Mouse (Mus musculus): ENCODE measurements around the gene Cep170b. TPM values are rescaled to one million over a fixed set of nuclear protein-coding genes. Genes with fewer than 3 reads are reported as not detected.

Gene Cep170b
- total and polyA plus RNA-seq, 2 experiments from 2014 or later: 46.4 to 140 TPM

DNA sequence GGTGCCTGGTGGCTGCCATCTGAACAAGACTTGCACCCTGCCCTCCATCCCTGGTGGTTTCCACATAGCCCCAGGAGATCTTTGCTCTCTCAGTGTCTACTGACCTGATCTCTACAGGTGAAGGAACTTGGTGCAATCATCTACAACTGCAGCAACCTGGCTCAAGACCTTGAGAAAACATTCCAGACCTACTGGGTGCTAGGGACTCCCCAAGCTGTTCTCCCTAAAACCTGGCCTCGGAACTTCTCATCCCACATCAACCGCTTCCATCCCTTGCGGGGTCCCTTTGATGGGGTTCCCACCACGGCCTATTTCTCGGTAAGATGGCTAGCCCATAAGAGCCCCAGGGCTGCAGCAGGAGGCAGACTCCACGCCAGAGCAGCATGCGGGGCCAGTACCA, 46.3 kb downstream of the Cep170b start:
- no peak overlapping the region for H3K9ac ChIP-seq (replicated peaks; ENCODE audit: low read length, poor library complexity, severe bottlenecking)
- H3K4me1 ChIP-seq (ENCODE audit: insufficient read depth, low read length): no peaks in the 10 kb centered on the region
- H3K27me3 ChIP-seq (ENCODE audit: insufficient read depth, low read length): no peaks in the 10 kb centered on the region
- no peak overlapping the region for H3K4me2 ChIP-seq (ENCODE audit: low read depth, low read length, poor library complexity, severe bottlenecking)
- TF ChIP-seq CTCF (IDR thresholded peaks at IDR 0.05): no peak
- ATAC-seq (ENCODE audit: low FRiP score) (no peak), DNase-seq (ENCODE audit: low spot score) (no peak)
- H3K27ac ChIP-seq (ENCODE audit: low read depth, low read length): no peak overlapping the region
- 89% methylated on average over 7 of the region's 7 CpGs for WGBS
- H3K9me3 ChIP-seq (ENCODE audit: low read length): no peaks in the 10 kb centered on the region
- no peak overlapping the region for H3K4me3 ChIP-seq (ENCODE audit: low read depth, low read length)
- no peaks in the 10 kb centered on the region for H3K36me3 ChIP-seq (ENCODE audit: insufficient read depth, low read length)

DNA sequence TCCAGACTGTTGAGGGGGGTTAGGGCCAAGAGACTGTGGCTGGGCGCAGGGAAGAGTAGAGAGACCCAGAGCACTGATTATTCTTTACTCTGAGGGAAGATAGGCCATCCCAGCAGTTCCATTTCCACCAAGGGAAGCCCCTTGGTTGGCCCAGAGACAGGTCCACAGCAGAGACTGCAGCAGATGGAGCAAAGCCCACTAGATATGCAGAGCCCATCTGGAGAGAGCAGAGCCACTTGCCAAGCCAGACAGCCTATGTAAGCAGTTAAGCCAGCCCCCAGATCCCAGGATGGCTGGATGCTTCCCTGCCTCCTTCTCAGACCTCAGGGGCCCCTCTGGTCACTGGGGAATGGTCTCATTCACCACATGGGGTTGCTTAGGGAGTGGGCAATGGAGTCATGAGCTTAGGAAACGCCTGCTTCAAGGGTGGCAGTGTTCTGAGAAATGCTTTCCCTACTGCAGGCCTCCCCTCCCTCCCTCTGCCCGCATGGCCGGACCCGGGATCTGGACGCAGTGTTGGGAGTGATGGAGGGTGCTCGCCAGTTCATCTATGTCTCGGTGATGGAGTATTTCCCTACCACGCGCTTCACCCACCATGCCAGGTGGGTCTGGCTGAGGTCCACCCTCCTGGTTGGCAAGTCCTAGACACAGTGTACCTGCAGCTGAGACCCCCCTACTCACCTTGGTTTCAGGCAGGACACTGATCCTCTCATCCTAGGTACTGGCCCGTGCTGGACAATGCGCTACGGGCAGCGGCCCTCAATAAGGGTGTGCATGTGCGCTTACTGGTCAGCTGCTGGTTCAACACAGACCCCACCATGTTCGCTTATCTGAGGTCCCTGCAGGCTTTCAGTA, 47.0 kb downstream of the Cep170b start:
- 90% methylated on average over 16 of the region's 16 CpGs for WGBS
- H3K9me3 ChIP-seq (ENCODE audit: low read length): no peaks in the 10 kb centered on the region
- no peak for TF ChIP-seq CTCF (IDR thresholded peaks at IDR 0.05)
- H3K4me2 ChIP-seq (ENCODE audit: low read depth, low read length, poor library complexity, severe bottlenecking): no peak overlapping the region
- DNase-seq (ENCODE audit: low spot score): peak; percentile 28
- H3K36me3 ChIP-seq (ENCODE audit: insufficient read depth, low read length): no peaks in the 10 kb centered on the region
- H3K4me3 ChIP-seq (ENCODE audit: low read depth, low read length): no peak overlapping the region
- H3K9ac ChIP-seq (replicated peaks; ENCODE audit: low read length, poor library complexity, severe bottlenecking): no peak overlapping the region
- H3K4me1 ChIP-seq (ENCODE audit: insufficient read depth, low read length): no peaks in the 10 kb centered on the region
- no peaks in the 10 kb centered on the region for H3K27me3 ChIP-seq (ENCODE audit: insufficient read depth, low read length)
- no peak for ATAC-seq (ENCODE audit: low FRiP score)
- no peak overlapping the region for H3K27ac ChIP-seq (ENCODE audit: low read depth, low read length)

DNA sequence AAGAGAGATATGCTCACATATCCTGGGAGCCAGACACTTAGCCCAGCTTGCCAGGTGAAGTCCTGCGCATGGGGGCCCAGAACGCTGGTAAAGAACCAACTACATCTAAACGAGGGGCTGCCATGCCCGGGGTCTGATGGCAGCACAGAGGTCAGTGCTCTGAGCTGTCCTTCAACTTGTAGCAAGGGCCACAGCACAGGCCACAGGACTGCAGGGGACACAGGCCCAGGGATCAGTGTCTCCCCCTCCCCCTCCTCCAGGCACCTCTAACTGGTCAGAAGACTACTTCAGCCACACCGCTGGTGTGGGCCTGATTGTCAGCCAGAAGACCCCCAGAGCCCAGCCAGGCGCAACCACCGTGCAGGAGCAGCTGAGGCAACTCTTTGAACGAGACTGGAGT, 47.9 kb downstream of the Cep170b start:
- Histone ChIP-seq H3K27ac (ENCODE audit: low read depth, low read length) (no peak overlapping the region), H3K4me3 (ENCODE audit: low read depth, low read length) (no peak overlapping the region), H3K4me1 (ENCODE audit: insufficient read depth, low read length) (no peaks in the 10 kb centered on the region), H3K9me3 (ENCODE audit: low read length) (no peaks in the 10 kb centered on the region), H3K9ac (replicated peaks; ENCODE audit: low read length, poor library complexity, severe bottlenecking) (no peak overlapping the region), H3K27me3 (ENCODE audit: insufficient read depth, low read length) (no peaks in the 10 kb centered on the region), H3K4me2 (ENCODE audit: low read depth, low read length, poor library complexity, severe bottlenecking) (no peak overlapping the region), H3K36me3 (ENCODE audit: insufficient read depth, low read length) (no peaks in the 10 kb centered on the region)
- no peak for ATAC-seq (ENCODE audit: low FRiP score)
- 95% methylated on average over 8 of the region's 8 CpGs for WGBS
- DNase-seq (ENCODE audit: low spot score): no peak
- TF ChIP-seq CTCF (IDR thresholded peaks at IDR 0.05): no peak

DNA sequence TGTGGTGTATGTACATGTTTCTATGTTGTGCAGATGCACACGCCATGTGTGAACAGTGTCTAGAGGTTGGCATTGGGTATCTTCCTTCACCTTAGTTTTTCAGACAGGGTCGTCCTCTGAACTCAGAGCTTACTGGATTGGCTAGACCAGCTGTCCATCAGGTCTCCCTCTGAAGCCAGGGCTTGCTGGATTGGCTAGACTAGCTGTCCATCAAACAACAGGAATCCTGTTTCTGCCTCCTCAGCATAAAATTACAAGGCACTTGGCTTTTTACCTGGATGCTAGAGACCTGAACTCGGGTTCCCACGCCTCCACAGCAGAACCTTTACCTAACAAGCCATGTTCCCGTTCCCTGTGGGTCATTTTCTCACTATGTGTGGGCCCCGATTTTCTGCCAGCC, 48.8 kb downstream of the Cep170b start:
- H3K4me3 ChIP-seq (ENCODE audit: low read depth, low read length): no peak overlapping the region
- no peaks in the 10 kb centered on the region for H3K36me3 ChIP-seq (ENCODE audit: insufficient read depth, low read length)
- no peak overlapping the region for H3K4me2 ChIP-seq (ENCODE audit: low read depth, low read length, poor library complexity, severe bottlenecking)
- no peaks in the 10 kb centered on the region for H3K4me1 ChIP-seq (ENCODE audit: insufficient read depth, low read length)
- H3K9ac ChIP-seq (replicated peaks; ENCODE audit: low read length, poor library complexity, severe bottlenecking): no peak overlapping the region
- H3K9me3 ChIP-seq (ENCODE audit: low read length): no peaks in the 10 kb centered on the region
- H3K27me3 ChIP-seq (ENCODE audit: insufficient read depth, low read length): no peaks in the 10 kb centered on the region
- no peak for ATAC-seq (ENCODE audit: low FRiP score)
- H3K27ac ChIP-seq (ENCODE audit: low read depth, low read length): no peak overlapping the region
- WGBS: 89% methylated on average over 6 of the region's 6 CpGs
- TF ChIP-seq CTCF (IDR thresholded peaks at IDR 0.05): no peak
- peak; percentile 46 for DNase-seq (ENCODE audit: low spot score)

DNA sequence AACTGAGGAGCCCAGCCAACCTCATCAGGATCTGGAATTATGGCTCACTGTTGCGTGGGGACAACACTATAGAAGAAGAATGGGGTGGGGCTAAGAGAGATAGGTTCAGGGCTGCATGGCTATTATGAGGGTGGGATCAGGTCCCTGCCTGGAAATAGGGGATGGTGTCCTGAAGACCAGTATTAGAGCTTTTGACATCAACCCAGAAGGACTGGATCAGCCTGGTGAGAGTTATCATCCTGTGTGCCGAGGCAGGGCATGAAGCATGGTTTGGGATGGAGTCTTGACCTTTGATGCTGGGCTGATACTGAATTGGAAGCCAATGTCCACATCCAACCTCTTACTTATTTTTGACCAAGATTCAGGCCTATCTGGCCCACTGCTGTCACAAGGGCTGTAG, 49.5 kb downstream of the Cep170b start:
- Histone ChIP-seq H3K4me1 (ENCODE audit: insufficient read depth, low read length) (no peaks in the 10 kb centered on the region), H3K27me3 (ENCODE audit: insufficient read depth, low read length) (no peaks in the 10 kb centered on the region), H3K27ac (ENCODE audit: low read depth, low read length) (no peak overlapping the region), H3K4me3 (ENCODE audit: low read depth, low read length) (no peak overlapping the region), H3K4me2 (ENCODE audit: low read depth, low read length, poor library complexity, severe bottlenecking) (no peak overlapping the region), H3K9me3 (ENCODE audit: low read length) (no peaks in the 10 kb centered on the region), H3K36me3 (ENCODE audit: insufficient read depth, low read length) (no peaks in the 10 kb centered on the region), H3K9ac (replicated peaks; ENCODE audit: low read length, poor library complexity, severe bottlenecking) (no peak overlapping the region)
- no peak for ATAC-seq (ENCODE audit: low FRiP score)
- no peak for DNase-seq (ENCODE audit: low spot score)
- WGBS: 84% methylated on average over 2 of the region's 2 CpGs
- TF ChIP-seq CTCF (IDR thresholded peaks at IDR 0.05): no peak

DNA sequence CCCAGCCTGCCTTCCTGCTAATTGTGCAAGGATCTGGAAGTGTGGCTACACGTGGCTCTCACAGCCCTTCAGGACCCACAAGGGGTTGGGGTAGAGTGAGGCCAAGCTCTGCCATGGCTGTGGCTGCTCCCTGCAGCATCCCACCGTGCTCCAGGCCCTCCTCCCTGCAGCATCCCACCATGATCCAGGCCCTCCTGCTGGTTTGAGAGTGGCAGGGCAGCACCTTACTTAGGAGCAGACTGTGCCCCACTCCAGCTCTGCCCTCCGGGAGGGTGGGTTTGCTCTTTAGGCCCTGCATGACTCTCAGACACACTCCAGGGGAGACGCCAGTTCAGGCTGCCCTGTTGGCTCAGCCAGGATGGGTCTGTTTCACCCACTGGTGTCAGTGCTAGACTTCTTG, 50.1 kb downstream of the Cep170b start:
- no peak overlapping the region for H3K27ac ChIP-seq (ENCODE audit: low read depth, low read length)
- H3K4me2 ChIP-seq (ENCODE audit: low read depth, low read length, poor library complexity, severe bottlenecking): no peak overlapping the region
- H3K4me3 ChIP-seq (ENCODE audit: low read depth, low read length): no peak overlapping the region
- H3K9ac ChIP-seq (replicated peaks; ENCODE audit: low read length, poor library complexity, severe bottlenecking): no peak overlapping the region
- H3K9me3 ChIP-seq (ENCODE audit: low read length): no peaks in the 10 kb centered on the region
- DNase-seq (ENCODE audit: low spot score) (no peak), ATAC-seq (ENCODE audit: low FRiP score) (no peak)
- no peaks in the 10 kb centered on the region for H3K4me1 ChIP-seq (ENCODE audit: insufficient read depth, low read length)
- 68% methylated on average over 4 of the region's 4 CpGs for WGBS
- TF ChIP-seq CTCF (IDR thresholded peaks at IDR 0.05): no peak
- no peaks in the 10 kb centered on the region for H3K27me3 ChIP-seq (ENCODE audit: insufficient read depth, low read length)
- no peaks in the 10 kb centered on the region for H3K36me3 ChIP-seq (ENCODE audit: insufficient read depth, low read length)

Data from midbrain, postnatal 0 days (tissue).